Mouse (Mus musculus): Measurements from ENCODE around the gene Sv2a. TPM values are rescaled to one million over a fixed set of nuclear protein-coding genes. Genes with fewer than 3 reads are reported as not detected.
"Not testable (repeated sequence)": the region's sequence is repeated elsewhere in the genome, so short reads cannot be mapped to it uniquely, and the experiment has no call there.

The Sv2a gene
- polyA plus RNA-seq, 1 experiment, result 6.2 TPM

DNA sequence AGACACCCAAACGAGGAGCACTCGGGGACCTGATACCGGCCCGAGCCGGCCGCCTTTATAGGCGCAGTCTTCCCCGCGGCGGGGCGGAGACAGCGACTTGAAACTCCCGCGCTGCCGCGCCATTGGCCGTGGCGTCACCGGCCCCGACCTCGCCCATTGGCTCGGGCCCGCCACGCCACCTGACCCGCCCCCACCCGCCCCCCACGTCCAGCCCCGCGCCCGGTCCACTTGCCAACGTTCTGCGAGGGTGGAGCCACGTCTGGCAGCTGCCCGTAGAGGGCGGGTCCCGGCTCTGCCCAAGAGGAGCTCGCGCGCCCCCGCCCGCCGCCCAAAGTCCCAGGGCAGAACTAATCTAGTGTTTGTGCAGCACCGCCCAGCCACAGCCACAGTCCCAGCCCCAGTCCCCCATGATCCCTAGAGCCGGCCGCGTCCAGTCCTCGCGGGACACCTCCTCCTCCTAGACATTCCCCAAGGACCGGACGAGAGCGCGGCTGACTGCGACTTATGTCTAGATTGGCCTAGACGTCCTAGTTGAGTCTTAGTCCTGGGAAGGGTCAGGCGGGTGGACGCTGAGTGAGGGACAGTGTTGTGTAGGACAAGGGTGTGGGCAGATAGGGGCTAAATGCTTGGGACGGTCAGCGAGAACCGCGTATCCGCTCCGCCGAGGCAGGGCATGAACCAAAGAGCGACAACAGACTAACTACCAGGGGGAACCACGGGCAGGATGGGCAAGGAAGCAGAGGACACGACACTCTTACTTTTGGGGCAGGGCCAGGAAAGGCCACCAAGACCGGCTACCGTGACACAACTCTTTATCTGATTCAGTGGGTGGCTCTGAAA lies 58.2 kb downstream of the Sv2a start, which contains the start of gene Hist2h3c2:
Gene Hist2h3c2, minus strand, starts transcription at position 174 of the 840 bp plus-strand sequence.
- not testable (repeated sequence) for H3K4me1 ChIP-seq (ENCODE audit: control insufficient read depth, insufficient read depth, low read length)
- Histone ChIP-seq H3K27ac (ENCODE audit: control insufficient read depth, insufficient read depth, low read depth, low read length, poor library complexity) (peak within 1 kb of the TSS; percentile 97), H3K4me3 (replicated peaks; ENCODE audit: control insufficient read depth, low read depth, low read length) (peak within 1 kb of the TSS; percentile 76)
- TF ChIP-seq POLR2A (IDR thresholded peaks at IDR 0.05; ENCODE audit: borderline replicate concordance, control insufficient read depth, low read depth, low read length), result peak; percentile 57; the same call in 1 of the 2 replicates
- WGBS, result 0% methylated on average over 27 of the region's 68 CpGs

DNA sequence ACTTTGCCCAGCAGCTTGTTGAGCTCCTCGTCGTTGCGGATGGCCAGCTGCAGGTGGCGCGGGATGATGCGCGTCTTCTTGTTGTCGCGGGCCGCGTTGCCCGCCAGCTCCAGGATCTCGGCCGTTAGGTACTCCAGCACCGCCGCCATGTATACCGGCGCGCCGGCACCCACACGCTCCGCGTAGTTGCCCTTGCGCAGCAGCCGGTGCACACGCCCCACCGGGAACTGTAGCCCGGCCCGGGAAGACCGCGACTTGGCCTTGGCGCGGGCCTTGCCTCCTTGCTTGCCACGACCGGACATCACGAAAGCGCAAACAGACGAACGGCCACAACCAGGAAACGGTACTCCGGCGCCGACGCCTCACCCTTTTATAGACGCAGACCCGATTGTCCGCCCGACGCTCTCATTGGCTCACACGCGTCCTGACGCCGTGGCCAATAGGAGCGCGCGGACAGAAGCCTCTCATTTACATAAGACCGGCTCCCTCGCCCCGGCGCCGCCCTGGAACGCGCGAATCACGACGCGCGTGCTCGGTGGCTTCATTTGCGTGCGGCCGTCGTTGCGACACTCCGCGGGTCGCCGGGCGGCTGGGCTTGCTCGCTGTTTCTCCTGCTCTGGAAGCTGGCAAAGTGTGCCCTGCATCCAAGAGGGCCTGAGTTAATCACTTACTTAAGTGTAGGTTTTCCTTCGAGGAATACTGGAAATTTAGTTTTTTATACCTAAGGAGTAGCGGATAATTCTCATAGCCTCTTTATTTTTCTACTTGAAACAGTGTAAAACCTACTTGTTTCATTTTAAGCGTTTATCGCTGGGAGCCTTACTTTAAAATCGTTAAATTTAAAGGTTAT lies 59.2 kb downstream of the Sv2a start, which contains the start of gene Hist2h2aa2:
Gene Hist2h2aa2, minus strand, starts transcription at position 328 of the 850 bp plus-strand sequence.
- H3K27ac ChIP-seq (ENCODE audit: control insufficient read depth, insufficient read depth, low read depth, low read length, poor library complexity), result peak within 1 kb of the TSS; percentile 95
- peak; percentile 64 for TF ChIP-seq POLR2A (IDR thresholded peaks at IDR 0.05; ENCODE audit: borderline replicate concordance, control insufficient read depth, low read depth, low read length)
- H3K4me3 ChIP-seq (replicated peaks; ENCODE audit: control insufficient read depth, low read depth, low read length), result peak within 1 kb of the TSS; percentile 76
- 2% methylated on average over 44 of the region's 85 CpGs for WGBS
- H3K4me1 ChIP-seq (ENCODE audit: control insufficient read depth, insufficient read depth, low read length), result not testable (repeated sequence)

DNA sequence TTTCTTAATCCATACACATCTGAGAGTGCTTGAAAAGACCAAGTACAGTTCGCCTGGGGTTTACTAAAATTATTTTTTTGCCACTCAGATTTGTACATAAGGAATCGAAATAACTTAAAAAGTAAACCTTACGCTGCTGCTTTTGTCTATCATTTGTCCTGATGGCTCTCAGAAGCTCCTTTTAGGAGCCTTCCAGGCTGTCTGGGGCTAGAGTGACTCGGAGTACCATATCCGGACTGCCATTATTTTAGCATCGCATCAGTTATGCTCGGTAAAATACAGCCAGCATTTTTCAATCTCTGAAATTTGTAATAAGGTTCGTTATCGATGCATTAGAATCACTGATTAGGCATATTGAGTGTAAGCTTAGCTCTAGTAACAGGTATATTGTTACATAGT lies 59.8 kb downstream of the Sv2a start:
- TF ChIP-seq CTCF (IDR thresholded peaks at IDR 0.05; ENCODE audit: control insufficient read depth, insufficient read depth, low read length) (no peak), POLR2A (IDR thresholded peaks at IDR 0.05; ENCODE audit: borderline replicate concordance, control insufficient read depth, low read depth, low read length) (no peak)
- Histone ChIP-seq H3K27ac (ENCODE audit: control insufficient read depth, insufficient read depth, low read depth, low read length, poor library complexity) (peak overlapping the region; percentile 46; the same call in 1 of the 2 replicates), H3K4me1 (ENCODE audit: control insufficient read depth, insufficient read depth, low read length) (peaks cover 4% of the 10 kb centered on the region), H3K4me3 (replicated peaks; ENCODE audit: control insufficient read depth, low read depth, low read length) (no peak overlapping the region)
- 82% methylated on average over 9 of the region's 9 CpGs for WGBS

DNA sequence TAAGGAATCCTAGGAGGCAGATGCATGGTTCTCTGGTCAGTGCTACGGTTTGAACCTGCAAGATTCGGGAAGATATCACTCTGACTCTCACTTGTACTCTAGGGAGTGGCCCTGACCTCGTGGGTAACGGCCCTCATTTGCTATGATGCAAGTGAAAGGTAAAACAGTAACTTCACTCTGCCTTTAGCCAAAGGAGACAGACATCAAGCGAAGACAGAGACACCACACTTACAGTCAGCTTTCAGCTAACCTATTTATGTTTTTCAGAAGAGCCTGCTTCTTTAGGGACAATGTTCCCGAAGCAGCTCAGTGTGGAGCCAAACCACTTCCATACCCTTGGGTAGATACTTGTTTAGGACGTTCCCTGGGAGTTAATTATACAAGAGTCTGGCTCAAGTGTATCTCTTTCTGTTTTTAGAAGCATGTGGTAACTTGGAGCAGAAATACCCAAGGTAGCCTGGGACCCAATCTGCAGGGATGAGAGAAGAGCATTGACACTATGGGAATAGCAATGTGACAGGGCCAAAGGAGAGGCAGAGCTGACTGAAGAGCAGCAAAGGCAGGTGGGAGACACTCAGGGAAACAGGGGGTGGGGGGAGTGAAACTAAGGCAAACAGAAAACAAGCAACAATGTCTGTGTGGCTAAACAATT lies 63.1 kb downstream of the Sv2a start:
- WGBS, result 48% methylated on average over 7 of the region's 7 CpGs
- Histone ChIP-seq H3K4me3 (replicated peaks; ENCODE audit: control insufficient read depth, low read depth, low read length) (peak overlapping the region; percentile 82), H3K27ac (ENCODE audit: control insufficient read depth, insufficient read depth, low read depth, low read length, poor library complexity) (peak overlapping the region; percentile 94), H3K4me1 (ENCODE audit: control insufficient read depth, insufficient read depth, low read length) (peaks cover 5% of the 10 kb centered on the region)
- no peak for TF ChIP-seq CTCF (IDR thresholded peaks at IDR 0.05; ENCODE audit: control insufficient read depth, insufficient read depth, low read length)
- TF ChIP-seq POLR2A (IDR thresholded peaks at IDR 0.05; ENCODE audit: borderline replicate concordance, control insufficient read depth, low read depth, low read length), result no peak

Other genes with a start within 250 kb of the Sv2a start
- 36.1 and 59.2 TPM in 2 replicates for gene Plekho1, start 185.2 kb upstream of the Sv2a start, polyA plus RNA-seq (2011; ENCODE audit: insufficient read depth, insufficient read length, low replicate concordance, missing spikeins)
- gene Vps45, start 122.7 kb upstream of the Sv2a start, polyA plus RNA-seq (2011; ENCODE audit: insufficient read depth, insufficient read length, low replicate concordance, missing spikeins), result 11.8 and 20.1 TPM in 2 replicates
- 14.6 and 22.2 TPM in 2 replicates for gene Otud7b, start 76.6 kb upstream of the Sv2a start, polyA plus RNA-seq (2011; ENCODE audit: insufficient read depth, insufficient read length, low replicate concordance, missing spikeins)
- gene Mtmr11, start 19.1 kb upstream of the Sv2a start, polyA plus RNA-seq (2011; ENCODE audit: insufficient read depth, insufficient read length, low replicate concordance, missing spikeins), result 6.3 and 10.1 TPM in 2 replicates
- gene Sf3b4, start 8.8 kb upstream of the Sv2a start, polyA plus RNA-seq (2011; ENCODE audit: insufficient read depth, insufficient read length, low replicate concordance, missing spikeins), result 14.9 and 25.7 TPM in 2 replicates
- gene Bola1, start 38.6 kb downstream of the Sv2a start, polyA plus RNA-seq (2011; ENCODE audit: insufficient read depth, insufficient read length, low replicate concordance, missing spikeins), result 11.5 and 12.7 TPM in 2 replicates
- gene Hist2h2ab, start 38.7 kb downstream of the Sv2a start, polyA plus RNA-seq (2011; ENCODE audit: insufficient read depth, insufficient read length, low replicate concordance, missing spikeins), result 26.5 TPM in 1 of 2 replicates, not detected in the other
- gene Hist2h2ac, start 39.7 kb downstream of the Sv2a start, polyA plus RNA-seq (2011; ENCODE audit: insufficient read depth, insufficient read length, low replicate concordance, missing spikeins), result 7.5 and 25.1 TPM in 2 replicates
- gene Hist2h2be, start 40.0 kb downstream of the Sv2a start, polyA plus RNA-seq (2011; ENCODE audit: insufficient read depth, insufficient read length, low replicate concordance, missing spikeins), result 8.6 and 9.4 TPM in 2 replicates
- 50.6 and 79.9 TPM in 2 replicates for gene Hist2h3c2, start 58.0 kb downstream of the Sv2a start, polyA plus RNA-seq (2011; ENCODE audit: insufficient read depth, insufficient read length, low replicate concordance, missing spikeins)
- gene Hist2h2aa2, start 59.1 kb downstream of the Sv2a start, polyA plus RNA-seq (2011; ENCODE audit: insufficient read depth, insufficient read length, low replicate concordance, missing spikeins), result 80.4 and 139 TPM in 2 replicates
- 4.5 TPM in 1 of 2 replicates, not detected in the other for gene Hist2h2aa1, start 64.3 kb downstream of the Sv2a start, polyA plus RNA-seq (2011; ENCODE audit: insufficient read depth, insufficient read length, low replicate concordance, missing spikeins)
- gene Hist2h3c1, start 65.5 kb downstream of the Sv2a start, polyA plus RNA-seq (2011; ENCODE audit: insufficient read depth, insufficient read length, low replicate concordance, missing spikeins), result not detected in 2 replicates
- 25.3 and 31.8 TPM in 2 replicates for gene Hist2h4, start 82.2 kb downstream of the Sv2a start, polyA plus RNA-seq (2011; ENCODE audit: insufficient read depth, insufficient read length, low replicate concordance, missing spikeins)
- 20.8 and 28.9 TPM in 2 replicates for gene Hist2h3b, start 87.5 kb downstream of the Sv2a start, polyA plus RNA-seq (2011; ENCODE audit: insufficient read depth, insufficient read length, low replicate concordance, missing spikeins)
- gene Hist2h2bb, start 88.6 kb downstream of the Sv2a start, polyA plus RNA-seq (2011; ENCODE audit: insufficient read depth, insufficient read length, low replicate concordance, missing spikeins), result 71.9 and 132 TPM in 2 replicates
- 2.2 and 6.2 TPM in 2 replicates for gene Fcgr1, start 112.8 kb downstream of the Sv2a start, polyA plus RNA-seq (2011; ENCODE audit: insufficient read depth, insufficient read length, low replicate concordance, missing spikeins)

Data from bone marrow, adult 2 months (tissue).